Mouse (Mus musculus): ENCODE results near the gene 4933427D14Rik.

DNA sequence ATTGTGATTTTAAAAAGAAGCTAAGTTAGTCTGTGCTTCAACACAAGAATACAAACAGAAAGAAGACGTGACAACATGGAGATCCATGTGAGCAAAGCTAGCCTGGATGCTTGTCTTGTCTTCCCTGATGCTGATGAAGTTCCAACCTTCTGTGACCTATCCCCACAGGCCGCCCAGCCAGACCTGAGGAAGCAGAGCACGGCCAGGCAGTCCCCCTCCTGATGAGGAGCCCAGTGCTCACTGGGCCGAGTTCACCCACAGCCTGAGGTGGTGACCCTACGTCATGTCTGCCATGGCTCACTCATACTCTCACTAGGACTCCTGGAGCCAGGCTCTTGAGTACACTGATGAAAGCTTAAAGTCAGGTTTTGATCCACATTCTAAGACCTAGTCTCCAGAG, 33.8 kb downstream of the 4933427D14Rik start:
- TF ChIP-seq CTCF (IDR thresholded peaks at IDR 0.05), result no peak
- no peak for TF ChIP-seq EP300 (IDR thresholded peaks at IDR 0.05)
